Mouse (Mus musculus): ENCODE measurements at regions not wholly inside any gene's neighbourhood (a gene's known extent, or its start where the extent isn't known, plus 50 kb on each side); places are given as distances from the start of the nearest gene placed in this dataset.

- no peak overlapping the region for H3K9ac ChIP-seq (replicated peaks; ENCODE audit: low read length, poor library complexity, severe bottlenecking)
- peak; percentile 73 for TF ChIP-seq CTCF (IDR thresholded peaks at IDR 0.05)
- H3K4me1 ChIP-seq (ENCODE audit: insufficient read depth, low read length) = no peaks in the 10 kb centered on the region
- WGBS = 59% methylated on average over 2 of the region's 2 CpGs
- no peaks in the 10 kb centered on the region for H3K36me3 ChIP-seq (ENCODE audit: insufficient read depth, low read length)
- no peaks in the 10 kb centered on the region for H3K9me3 ChIP-seq (ENCODE audit: low read length)
- ATAC-seq (ENCODE audit: low FRiP score) (0 out of 2 replicates have a peak, but pooled peaks have one; percentile 54), DNase-seq (ENCODE audit: low spot score) (peak; percentile 57)
- no peak overlapping the region for H3K4me3 ChIP-seq (ENCODE audit: low read depth, low read length)
- H3K27ac ChIP-seq (ENCODE audit: low read depth, low read length) = no peak overlapping the region
- no peak overlapping the region for H3K4me2 ChIP-seq (ENCODE audit: low read depth, low read length, poor library complexity, severe bottlenecking)
- no peaks in the 10 kb centered on the region for H3K27me3 ChIP-seq (ENCODE audit: insufficient read depth, low read length)
Observed at GRCm38 (mm10) chrX:96876239-96876638, 163.0 kb downstream of the Gpr165 start.

GRCm38 (mm10) chrX:96878721-96879120, 165.5 kb downstream of the Gpr165 start:
- peak; percentile 78 for TF ChIP-seq CTCF (IDR thresholded peaks at IDR 0.05)
- Histone ChIP-seq H3K4me3 (ENCODE audit: low read depth, low read length) (no peak overlapping the region), H3K9ac (replicated peaks; ENCODE audit: low read length, poor library complexity, severe bottlenecking) (no peak overlapping the region), H3K9me3 (ENCODE audit: low read length) (no peaks in the 10 kb centered on the region), H3K4me1 (ENCODE audit: insufficient read depth, low read length) (no peaks in the 10 kb centered on the region), H3K27me3 (ENCODE audit: insufficient read depth, low read length) (no peaks in the 10 kb centered on the region), H3K27ac (ENCODE audit: low read depth, low read length) (no peak overlapping the region), H3K4me2 (ENCODE audit: low read depth, low read length, poor library complexity, severe bottlenecking) (no peak overlapping the region), H3K36me3 (ENCODE audit: insufficient read depth, low read length) (no peaks in the 10 kb centered on the region)
- DNase-seq (ENCODE audit: low spot score) = peak; percentile 57
- ATAC-seq (ENCODE audit: low FRiP score) = 0 out of 2 replicates have a peak, but pooled peaks have one; percentile 23

GRCm38 (mm10) chrX:96879154-96879553, 165.9 kb downstream of the Gpr165 start:
- no peak for TF ChIP-seq CTCF (IDR thresholded peaks at IDR 0.05)
- Histone ChIP-seq H3K27me3 (ENCODE audit: insufficient read depth, low read length) (no peaks in the 10 kb centered on the region), H3K36me3 (ENCODE audit: insufficient read depth, low read length) (no peaks in the 10 kb centered on the region), H3K4me3 (ENCODE audit: low read depth, low read length) (no peak overlapping the region), H3K4me1 (ENCODE audit: insufficient read depth, low read length) (no peaks in the 10 kb centered on the region), H3K4me2 (ENCODE audit: low read depth, low read length, poor library complexity, severe bottlenecking) (no peak overlapping the region), H3K9ac (replicated peaks; ENCODE audit: low read length, poor library complexity, severe bottlenecking) (no peak overlapping the region), H3K9me3 (ENCODE audit: low read length) (no peaks in the 10 kb centered on the region), H3K27ac (ENCODE audit: low read depth, low read length) (no peak overlapping the region)
- 54% methylated on average over 2 of the region's 2 CpGs for WGBS
- DNase-seq (ENCODE audit: low spot score) = no peak
- ATAC-seq (ENCODE audit: low FRiP score) = no peak

- no peaks in the 10 kb centered on the region for H3K36me3 ChIP-seq (ENCODE audit: insufficient read depth, low read length)
- DNase-seq (ENCODE audit: low spot score) = peak; percentile 51
Observed at GRCm38 (mm10) chrX:96900636-96901035, 171.8 kb upstream of the Pgr15l start.

More at GRCm38 (mm10) chrX:96900636-96901035, 171.8 kb upstream of the Pgr15l start:
- WGBS = 14% methylated on average over 3 of the region's 3 CpGs
- Histone ChIP-seq H3K27ac (ENCODE audit: low read depth, low read length) (no peak overlapping the region), H3K27me3 (ENCODE audit: insufficient read depth, low read length) (no peaks in the 10 kb centered on the region), H3K4me3 (ENCODE audit: low read depth, low read length) (no peak overlapping the region), H3K4me2 (ENCODE audit: low read depth, low read length, poor library complexity, severe bottlenecking) (no peak overlapping the region), H3K9ac (replicated peaks; ENCODE audit: low read length, poor library complexity, severe bottlenecking) (no peak overlapping the region), H3K9me3 (ENCODE audit: low read length) (no peaks in the 10 kb centered on the region), H3K4me1 (ENCODE audit: insufficient read depth, low read length) (no peaks in the 10 kb centered on the region)
- ATAC-seq (ENCODE audit: low FRiP score) = no peak
- peak; percentile 68 for TF ChIP-seq CTCF (IDR thresholded peaks at IDR 0.05)
